Mouse (Mus musculus) activated CD4-positive, CD25-positive, alpha-beta regulatory T cell, adult 9 weeks (primary cell): Measurements from ENCODE around the gene Nek5. TPM values are rescaled to one million over a fixed set of nuclear protein-coding genes. Genes with fewer than 3 reads are reported as not detected.

ENCODE experiments used
- polyA plus RNA-seq: library from polyadenylated mRNA; unstranded; fragments of 100-300 nt; shearing (Covaris generic); gene quantifications from one replicate; pipeline ENCODE4 v1.2.1, GENCODE M21; 2017

Gene Nek5
- polyA plus RNA-seq, result not detected

DNA sequence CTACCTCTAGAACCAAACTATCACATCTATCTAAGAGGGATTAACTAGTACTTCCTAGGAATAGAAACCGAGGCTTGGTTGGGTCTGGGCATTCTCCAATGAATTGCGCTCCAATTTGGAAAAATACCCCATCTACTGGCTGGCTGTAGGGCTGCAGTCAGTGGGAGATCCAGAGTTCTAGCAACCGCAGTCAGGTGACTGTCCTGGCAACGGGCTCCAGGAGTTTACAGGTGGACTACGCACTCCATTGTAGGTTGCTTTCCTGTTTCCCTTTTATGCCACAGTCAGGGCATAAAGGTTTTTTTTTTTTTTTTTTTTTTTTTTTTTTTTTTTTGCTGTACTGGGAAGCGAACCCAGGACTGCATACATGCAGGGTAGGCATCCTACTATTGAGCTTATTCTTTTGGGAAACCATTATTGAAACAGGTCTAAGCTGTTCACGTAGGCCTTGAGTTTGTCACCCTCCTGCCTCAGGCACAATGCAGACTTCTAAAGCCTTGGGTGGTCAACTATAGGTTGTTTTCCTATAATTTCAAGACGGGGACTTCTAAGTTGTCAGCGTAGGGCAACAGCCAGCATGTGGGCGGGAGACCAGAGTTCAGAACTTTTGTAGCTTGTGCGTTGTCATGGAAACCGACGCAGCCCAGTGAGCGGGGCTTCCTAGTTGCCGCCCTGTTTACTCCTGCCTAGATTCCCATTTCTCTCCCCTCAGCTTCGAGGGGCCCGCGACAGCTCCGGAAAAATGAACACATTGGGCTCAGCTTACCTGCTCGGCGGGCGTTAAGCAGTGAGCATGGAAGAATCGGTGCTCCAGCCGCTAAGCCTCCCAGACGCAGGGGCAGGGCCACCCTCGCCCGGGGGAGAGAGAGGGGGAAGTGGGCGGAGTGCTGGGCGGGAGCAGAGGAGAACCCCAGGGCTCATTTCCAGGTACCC is at the start of gene Nek5:
Gene Nek5, minus strand, starts transcription at position 834 of the 933 bp plus-strand sequence.

DNA sequence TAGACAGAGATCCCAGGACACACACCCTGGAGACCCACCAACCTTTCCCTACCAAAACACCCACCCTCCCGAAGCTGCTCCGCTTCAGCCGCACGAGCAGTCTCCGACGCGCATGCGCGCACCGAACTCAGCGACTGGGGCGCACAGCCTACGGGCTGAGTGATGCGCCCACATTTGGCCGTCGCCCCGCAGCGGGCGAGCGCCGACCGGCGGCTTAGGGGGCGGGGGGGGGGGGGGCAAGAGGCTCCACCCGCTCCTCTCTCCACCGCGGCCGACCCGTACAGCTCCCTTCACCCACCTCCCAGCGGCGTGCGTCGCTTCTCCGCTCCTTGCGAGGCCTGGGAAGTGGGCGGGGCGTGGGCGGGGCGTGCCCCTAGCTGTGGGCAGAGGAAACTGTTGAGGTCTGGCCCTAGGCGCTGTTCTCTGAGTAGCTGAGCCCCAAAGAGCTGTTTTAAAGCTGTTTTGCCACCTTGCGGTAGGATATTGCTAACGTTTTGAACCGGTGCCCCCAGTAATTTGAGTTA is 41.3 kb upstream of the Nek5 start, which contains the start of gene Nek3:
Gene Nek3, minus strand, starts transcription at position 356 of the 524 bp plus-strand sequence.

DNA sequence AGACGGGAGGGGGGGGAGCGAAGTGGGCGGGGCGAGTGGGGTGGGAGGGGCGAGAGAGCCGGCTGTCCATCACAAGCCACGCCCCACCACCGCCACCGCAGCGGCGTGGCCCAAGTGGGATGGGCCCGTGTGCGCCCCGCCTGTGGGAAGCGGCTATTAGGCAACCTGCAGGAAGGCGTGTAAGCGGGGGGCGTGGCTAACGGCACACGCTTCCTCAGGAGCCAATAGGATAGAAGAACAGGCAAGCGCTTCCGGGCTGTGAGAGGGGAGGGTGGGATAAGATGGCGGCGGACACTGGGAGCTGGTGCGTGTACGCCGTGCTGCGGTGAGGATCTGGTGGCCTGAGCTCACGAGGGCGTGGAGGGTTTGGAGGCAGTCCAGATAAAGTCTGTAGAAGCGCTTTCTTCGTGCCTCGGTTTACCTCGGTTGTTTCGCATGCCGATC is 64.4 kb downstream of the Nek5 start, which contains the start of gene Alg11:
Gene Alg11, plus strand, starts transcription at position 276 of the 444 bp plus-strand sequence.

DNA sequence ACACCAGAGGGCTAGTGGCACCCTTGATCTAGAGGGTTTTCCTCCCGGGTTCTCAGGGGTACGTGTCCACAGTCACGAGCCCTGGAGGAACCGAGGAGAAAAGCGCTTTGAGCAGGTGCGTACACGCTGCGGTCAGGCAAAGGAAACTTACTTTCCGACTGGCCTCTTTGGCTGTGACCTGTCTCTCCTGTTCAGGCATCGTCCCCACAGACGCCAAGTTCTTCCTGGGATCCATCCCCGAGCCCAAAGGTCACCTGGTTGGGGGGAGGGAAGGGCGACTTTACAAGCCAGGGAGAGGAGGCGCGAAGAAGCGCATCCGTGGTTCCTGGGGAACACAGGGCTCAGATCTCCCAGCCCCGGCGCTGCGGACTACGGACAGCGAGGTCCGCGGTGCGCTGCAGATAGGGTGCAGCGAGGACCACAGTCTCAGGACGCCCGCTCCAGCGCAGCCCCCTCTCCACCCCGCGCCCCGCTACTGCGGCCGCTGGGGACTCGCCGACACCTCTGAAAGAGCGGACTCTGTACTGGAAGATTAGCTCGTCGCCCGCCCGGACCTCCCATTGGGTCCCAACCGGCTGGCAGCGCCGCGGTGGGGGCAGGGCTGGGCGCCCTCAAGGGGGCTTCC is 64.9 kb downstream of the Nek5 start, which contains the start of gene Atp7b:
Gene Atp7b, minus strand, starts transcription at position 485 of the 625 bp plus-strand sequence.

Other genes with a start within 250 kb of the Nek5 start
- not detected for gene Defb9, start 239.6 kb downstream of the Nek5 start, polyA plus RNA-seq
- not detected for gene Defb11, start 218.6 kb downstream of the Nek5 start, polyA plus RNA-seq
- gene Defb15, start 192.3 kb downstream of the Nek5 start, polyA plus RNA-seq, result not detected
- not detected for gene Defb35, start 186.7 kb downstream of the Nek5 start, polyA plus RNA-seq
- gene Defb13, start 178.3 kb downstream of the Nek5 start, polyA plus RNA-seq, result not detected
- gene Fam90a1a, start 166.3 kb downstream of the Nek5 start, polyA plus RNA-seq, result not detected
- gene Ccdc70, start 155.3 kb downstream of the Nek5 start, polyA plus RNA-seq, result not detected
- 0.10 TPM for gene Atp7b, start 64.7 kb downstream of the Nek5 start, polyA plus RNA-seq
- gene Alg11, start 64.3 kb downstream of the Nek5 start, polyA plus RNA-seq, result 9.6 TPM
- gene Nek3, start 41.4 kb upstream of the Nek5 start, polyA plus RNA-seq, result 10.5 TPM
- 4.4 TPM for gene Ckap2, start 60.8 kb upstream of the Nek5 start, polyA plus RNA-seq
- 45.3 TPM for gene Vps36, start 67.8 kb upstream of the Nek5 start, polyA plus RNA-seq
- 0.16 TPM for gene Thsd1, start 102.3 kb upstream of the Nek5 start, polyA plus RNA-seq
- not detected for gene Tpte, start 158.4 kb upstream of the Nek5 start, polyA plus RNA-seq